Mouse (Mus musculus) kidney, adult 2 months (tissue): ENCODE data around the gene Sash3.

Experiments used
- CTCF ChIP-seq: fragments of 200-500 bp; conservative IDR thresholded peaks from 2 replicates; pipeline ENCODE4 v1.5.1; 2011; ENCODE audit warnings: low read depth, mild to moderate bottlenecking, control low read depth, low read length, moderate library complexity, mixed read lengths; ENCODE audit not compliant: insufficient read depth, insufficient read length
- POLR2A ChIP-seq: fragments of 200-500 bp; IDR thresholded peaks from one replicate; pipeline ENCODE4 v1.6.1; 2011; ENCODE audit warnings: low read depth, low read length, control low read depth

DNA sequence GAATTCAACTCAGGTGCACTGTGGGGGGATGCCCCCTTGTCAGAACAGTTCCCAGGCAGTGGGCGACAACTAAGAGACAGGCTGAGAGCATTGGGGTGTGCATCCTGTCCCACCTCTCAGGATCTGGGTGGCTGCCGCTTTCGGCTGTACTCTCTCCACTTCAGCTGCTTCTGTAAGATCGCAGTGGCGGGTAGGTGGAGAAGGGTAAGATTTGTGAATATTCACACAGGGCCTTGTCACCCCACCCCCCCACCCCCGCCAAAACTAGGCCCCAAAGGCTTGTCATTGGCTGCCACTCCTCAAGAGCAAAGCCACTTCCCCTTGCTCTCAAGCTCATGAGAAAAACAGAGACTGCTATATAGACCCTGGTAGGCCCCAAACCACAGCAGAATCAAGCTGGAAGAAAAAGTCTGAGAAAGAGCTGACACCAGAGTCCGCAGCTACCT lies 1.5 kb downstream of the Sash3 start:
- no peak for TF ChIP-seq POLR2A
- no peak for TF ChIP-seq CTCF
